Mouse (Mus musculus) CH12.LX (cell line): ENCODE results near the gene Gkn3. TPM values are rescaled to one million over a fixed set of nuclear protein-coding genes. Genes with fewer than 3 reads are reported as not detected.

Experiments used
- DNase-seq: peaks from one replicate; pipeline ENCODE4 v3.0.0-alpha.2; 2013; ENCODE audit errors: extremely low read depth
- H3K27ac ChIP-seq: 2 replicates; pipeline ENCODE4 v1.5.1; 2012; ENCODE audit warnings: low read depth, mild to moderate bottlenecking, control low read depth, moderate library complexity; ENCODE audit not compliant: insufficient read depth
- H3K27me3 ChIP-seq: replicated peaks from 2 replicates; pipeline ENCODE3; 2012; ENCODE audit warnings: inconsistent platforms
- H3K36me3 ChIP-seq, 2 experiments: replicated peaks in 1 of 2; 2 replicates each; pipeline versions ENCODE3 to v1.6.1; 2012; ENCODE audit warnings: inconsistent platforms in 1 of 2, low read length in 1 of 2, mild to moderate bottlenecking in 1 of 2, mixed read lengths in 1 of 2, moderate library complexity in 1 of 2; ENCODE audit not compliant: control insufficient read depth in 1 of 2, insufficient read depth in 1 of 2
- H3K4me1 ChIP-seq, 2 experiments: 2 replicates each; pipeline ENCODE4 v1.6.1; 2012; ENCODE audit warnings: inconsistent platforms in 1 of 2, moderate library complexity in 1 of 2; ENCODE audit not compliant: insufficient read depth in 2 of 2, control insufficient read depth in 1 of 2
- H3K4me2 ChIP-seq: 2 replicates; pipeline ENCODE4 v1.6.1; 2012; ENCODE audit warnings: low read depth, mild to moderate bottlenecking, control low read depth; ENCODE audit not compliant: poor library complexity, insufficient read depth, severe bottlenecking
- H3K4me3 ChIP-seq, 3 experiments: fragments of 150-350 bp in 1 of 3; sonication (generic) in 1 of 3; replicated peaks in 1 of 3; 2 replicates each; pipeline versions ENCODE3 to v1.5.1; 2011 to 2012; ENCODE audit warnings: low read depth in 2 of 3, low read length in 2 of 3, mild to moderate bottlenecking in 2 of 3, moderate library complexity in 2 of 3, control low read depth in 1 of 3, improper control_type of control experiment in 1 of 3, inconsistent platforms in 1 of 3, mixed read lengths in 1 of 3; ENCODE audit not compliant: poor library complexity in 1 of 3
- H3K79me2 ChIP-seq: replicated peaks from 2 replicates; pipeline ENCODE4 v1.6.1; 2012; ENCODE audit warnings: mild to moderate bottlenecking, moderate library complexity; ENCODE audit not compliant: control insufficient read depth, poor library complexity, insufficient read depth, severe bottlenecking; ENCODE audit errors: extremely low read depth
- H3K9ac ChIP-seq: 2 replicates; pipeline ENCODE4 v1.6.1; 2012; ENCODE audit warnings: low read depth, mild to moderate bottlenecking, control low read depth, moderate library complexity; ENCODE audit not compliant: insufficient read depth
- H3K9me3 ChIP-seq: replicated peaks from 2 replicates; pipeline ENCODE3; 2012; ENCODE audit warnings: low read length, inconsistent platforms, mixed read lengths
- BHLHE40 ChIP-seq: IDR thresholded peaks from 2 replicates; pipeline ENCODE4 v1.6.1; 2011; ENCODE audit warnings: mild to moderate bottlenecking, low read depth, low read length, improper control_type of control experiment
- ELF1 ChIP-seq: IDR thresholded peaks from 2 replicates; pipeline ENCODE4 v1.6.1; 2014; ENCODE audit warnings: low read depth, mild to moderate bottlenecking, inconsistent platforms, low read length, improper control_type of control experiment
- EP300 ChIP-seq: IDR thresholded peaks from 2 replicates; pipeline ENCODE4 v1.6.1; 2011; ENCODE audit warnings: low read length, improper control_type of control experiment
- GABPA ChIP-seq: IDR thresholded peaks from 2 replicates; pipeline ENCODE4 v1.6.1; 2012; ENCODE audit warnings: low read depth, low read length, improper control_type of control experiment, inconsistent platforms; ENCODE audit not compliant: insufficient replicate concordance
- HCFC1 ChIP-seq: IDR thresholded peaks from 2 replicates; pipeline ENCODE4 v1.6.1; 2012; ENCODE audit warnings: low read depth, mild to moderate bottlenecking, inconsistent platforms, low read length, improper control_type of control experiment
- IRF4 ChIP-seq: IDR thresholded peaks from 2 replicates; pipeline ENCODE4 v1.6.1; 2014; ENCODE audit warnings: low read depth, mild to moderate bottlenecking, inconsistent platforms, low read length, improper control_type of control experiment
- JUN ChIP-seq: IDR thresholded peaks from 2 replicates; pipeline ENCODE4 v1.6.1; 2011; ENCODE audit warnings: low read depth, mild to moderate bottlenecking, low read length, improper control_type of control experiment, moderate library complexity; ENCODE audit not compliant: insufficient read depth
- KAT2A ChIP-seq: IDR thresholded peaks from 2 replicates; pipeline ENCODE4 v1.6.1; 2012; ENCODE audit warnings: low read length, improper control_type of control experiment, inconsistent platforms; ENCODE audit not compliant: insufficient replicate concordance
- MAFK ChIP-seq: IDR thresholded peaks from 2 replicates; pipeline ENCODE4 v1.6.1; 2011; ENCODE audit warnings: low read length, improper control_type of control experiment; ENCODE audit not compliant: insufficient replicate concordance
- MAZ ChIP-seq: IDR thresholded peaks from 2 replicates; pipeline ENCODE4 v1.6.1; 2012; ENCODE audit warnings: low read depth, mild to moderate bottlenecking, inconsistent platforms, low read length, improper control_type of control experiment, moderate library complexity
- POLR2A ChIP-seq: IDR thresholded peaks from 2 replicates; pipeline ENCODE4 v1.6.1; 2011; ENCODE audit warnings: low read depth, mild to moderate bottlenecking, improper control_type of control experiment, low read length
- RAD21 ChIP-seq: IDR thresholded peaks from 2 replicates; pipeline ENCODE4 v1.6.1; 2011; ENCODE audit warnings: low read depth, mild to moderate bottlenecking, low read length, improper control_type of control experiment, moderate library complexity
- SMC3 ChIP-seq: IDR thresholded peaks from 2 replicates; pipeline ENCODE4 v1.6.1; 2011; ENCODE audit warnings: low read depth, low read length, improper control_type of control experiment
- USF1 ChIP-seq: IDR thresholded peaks from 2 replicates; pipeline ENCODE4 v1.6.1; 2014; ENCODE audit warnings: low read depth, mild to moderate bottlenecking, inconsistent platforms, low read length, improper control_type of control experiment
- dilution Hi-C: fragments of 300-500 bp; cut with MboI; formaldehyde crosslinking; loops from 2 replicates; pipeline ENCODE4 v1.14.3; 2020; ENCODE audit warnings: low sequenced_read_pairs; ENCODE audit not compliant: extremely low pct_unique_long_range_greater_than_20kb, extremely low pct_ligation_motif_present
- in situ Hi-C: fragments of 300-500 bp; cut with MboI; formaldehyde crosslinking; loops from 3 replicates; pipeline ENCODE4 v1.14.3; 2019; ENCODE audit warnings: low sequenced_read_pairs, low pct_ligation_motif_present, low pct_unique_long_range_greater_than_20kb, mixed read lengths
- polyA plus RNA-seq: library from polyadenylated mRNA; unstranded; fragments of >175 nt; gene quantifications from 2 replicates; pipeline ENCODE4 v1.2.1, GENCODE M21; 2012; ENCODE audit warnings: low read depth; ENCODE audit not compliant: insufficient read length
- total RNA-seq, 2 experiments: library from RNA; depleted of rRNA; stranded (reverse); fragments of 300-350 nt in 1 of 2; fragments of >200 nt in 1 of 2; gene quantifications; 2 replicates each; pipeline ENCODE4 v1.2.3; 2012 to 2014

The Gkn3 gene
- total and polyA plus RNA-seq, 3 experiments, result not detected

DNA sequence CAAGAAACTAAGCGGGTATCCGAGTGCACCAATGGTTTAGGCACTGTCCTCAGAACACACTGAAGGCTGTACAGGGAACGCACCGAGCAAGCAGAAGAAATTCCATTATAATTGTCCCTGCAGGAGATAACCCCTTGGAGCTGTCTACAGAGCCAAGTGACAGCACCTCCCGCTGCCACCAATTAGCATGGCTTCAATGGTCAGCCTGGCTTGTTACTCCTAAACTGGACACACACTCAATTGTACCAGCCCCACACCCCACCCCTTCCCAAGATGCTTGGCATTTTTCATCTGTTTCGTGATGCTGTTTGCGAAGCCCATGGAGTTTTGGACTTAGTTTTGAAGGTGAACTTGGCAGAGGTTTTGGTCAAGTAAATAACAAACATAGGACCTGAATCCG is 38.9 kb upstream of the Gkn3 start:
- Histone ChIP-seq H3K36me3 (no peaks in the 10 kb centered on the region), H3K79me2 (no peaks in the 10 kb centered on the region), H3K27ac (no peak overlapping the region), H3K4me3 (no peak overlapping the region), H3K4me2 (no peak overlapping the region), H3K27me3 (no peaks in the 10 kb centered on the region), H3K9me3 (no peaks in the 10 kb centered on the region), H3K9ac (no peak overlapping the region), H3K4me1 (0 out of 4 replicates have a peak, but pooled peaks cover 0 to 2% of the 10 kb centered on the region in 2 experiments)
- no peak for TF ChIP-seq EP300
- no peak for TF ChIP-seq KAT2A
- no peak for TF ChIP-seq ELF1
- no peak for TF ChIP-seq RAD21
- TF ChIP-seq MAZ, result no peak
- no peak for TF ChIP-seq JUN
- DNase-seq, result no peak
- dilution Hi-C loops (no loop called here), in situ Hi-C loops (no loop called here)

DNA sequence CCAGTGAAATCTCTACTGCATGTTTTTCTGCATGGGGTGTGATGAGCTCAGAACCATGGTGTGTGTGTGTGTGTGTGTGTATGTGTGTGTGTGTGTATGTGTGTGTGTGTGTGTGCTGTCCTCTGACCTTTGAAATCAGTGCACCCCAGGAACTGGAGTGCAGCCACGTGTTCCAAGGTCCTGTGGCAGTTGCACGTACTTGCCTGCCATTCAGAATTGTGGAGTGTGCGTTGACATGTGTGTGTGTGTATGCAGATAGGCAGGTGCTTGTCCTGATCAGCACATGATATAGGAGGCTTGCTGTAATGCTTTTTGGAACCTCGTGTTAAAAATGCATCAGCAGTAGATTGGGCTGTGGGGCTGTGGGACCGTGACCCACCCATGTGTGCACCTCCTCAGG is 38.2 kb upstream of the Gkn3 start:
- no peak overlapping the region for H3K4me2 ChIP-seq
- H3K4me3 ChIP-seq, result no peak overlapping the region
- no peaks in the 10 kb centered on the region for H3K36me3 ChIP-seq
- dilution Hi-C loops, result no loop called here
- H3K27me3 ChIP-seq, result no peaks in the 10 kb centered on the region
- TF ChIP-seq IRF4 (no peak), KAT2A (no peak), USF1 (no peak), HCFC1 (no peak), MAFK (no peak), BHLHE40 (no peak), POLR2A (no peak), SMC3 (no peak), GABPA (no peak)
- TF ChIP-seq, all 38 proteins: peak for 0
- no peaks in the 10 kb centered on the region for H3K9me3 ChIP-seq
- H3K4me1 ChIP-seq, result 0 out of 4 replicates have a peak, but pooled peaks cover 0 to 2% of the 10 kb centered on the region in 2 experiments
- DNase-seq, result no peak
- H3K9ac ChIP-seq, result no peak overlapping the region
- H3K79me2 ChIP-seq, result no peaks in the 10 kb centered on the region
- in situ Hi-C loops, result no loop called here
- H3K27ac ChIP-seq, result no peak overlapping the region
